Mouse (Mus musculus) liver, embryonic 11.5 days (tissue): ENCODE measurements around the gene Pfn3. TPM values are rescaled to one million over a fixed set of nuclear protein-coding genes. Genes with fewer than 3 reads are reported as not detected.

ENCODE experiments used
- ATAC-seq: fragments of 200-750 bp; cut with Nextera tagmentation; replicated peaks from 2 replicates; pipeline ENCODE4 v1.8.0; 2017; ENCODE audit warnings: moderate number of reproducible peaks, mild to moderate bottlenecking, moderate TSS enrichment, moderate library complexity; ENCODE audit not compliant: low FRiP score
- DNase-seq: peaks from one replicate; pipeline ENCODE4 v3.0.0-alpha.2; 2017; ENCODE audit warnings: low spot score
- H3K27ac ChIP-seq: fragments of 300-500 bp; sonication (generic); 2 replicates; pipeline ENCODE4 v1.5.1; 2014; ENCODE audit warnings: mild to moderate bottlenecking, low read depth, low read length, control low read depth
- H3K27me3 ChIP-seq: fragments of 300-500 bp; sonication (generic); replicated peaks from 2 replicates; pipeline ENCODE4 v1.6.1; 2014; ENCODE audit warnings: low read length, mixed read lengths; ENCODE audit not compliant: control insufficient read depth, insufficient read depth
- H3K36me3 ChIP-seq: fragments of 300-500 bp; sonication (generic); 2 replicates; pipeline ENCODE4 v1.6.1; 2014; ENCODE audit warnings: mild to moderate bottlenecking, low read length, moderate library complexity, mixed read lengths; ENCODE audit not compliant: control insufficient read depth, insufficient read depth
- H3K4me1 ChIP-seq: fragments of 300-500 bp; sonication (generic); replicated peaks from 2 replicates; pipeline ENCODE4 v1.6.1; 2014; ENCODE audit warnings: low read length, mixed read lengths; ENCODE audit not compliant: control insufficient read depth, insufficient read depth
- H3K4me2 ChIP-seq: fragments of 300-500 bp; sonication (generic); 2 replicates; pipeline ENCODE4 v1.6.1; 2014; ENCODE audit warnings: mild to moderate bottlenecking, control low read depth, moderate library complexity
- H3K4me3 ChIP-seq: fragments of 300-500 bp; sonication (generic); 2 replicates; pipeline ENCODE4 v1.5.1; 2014; ENCODE audit warnings: low read depth, low read length, control low read depth
- H3K9ac ChIP-seq: fragments of 300-500 bp; sonication (generic); 2 replicates; pipeline ENCODE4 v1.6.1; 2014; ENCODE audit warnings: low read depth, low read length, control low read depth
- H3K9me3 ChIP-seq: fragments of 300-500 bp; sonication (generic); 2 replicates; pipeline ENCODE4 v1.6.1; 2016; ENCODE audit warnings: low read length, inconsistent platforms, mixed read lengths; ENCODE audit not compliant: control insufficient read depth
- WGBS: fragments of 180-500 bp; shearing (Covaris S2); extraction: QIAGEN DNeasy Blood & Tissue Kit; methylation state at CpG from one replicate; pipeline ENCODE4 v1.1.7; 2014; 5-methylcytosine and 5-hydroxymethylcytosine counted together
- polyA plus RNA-seq: library from polyadenylated mRNA; unstranded; fragments of >200 nt; fragmentation: Nextera tagmentation; extraction: Ambion mirVana; gene quantifications from 2 replicates; pipeline ENCODE4 v1.2.1, GENCODE M21; 2014

Gene Pfn3
- polyA plus RNA-seq, 1 experiment from 2014 or later: not detected

DNA sequence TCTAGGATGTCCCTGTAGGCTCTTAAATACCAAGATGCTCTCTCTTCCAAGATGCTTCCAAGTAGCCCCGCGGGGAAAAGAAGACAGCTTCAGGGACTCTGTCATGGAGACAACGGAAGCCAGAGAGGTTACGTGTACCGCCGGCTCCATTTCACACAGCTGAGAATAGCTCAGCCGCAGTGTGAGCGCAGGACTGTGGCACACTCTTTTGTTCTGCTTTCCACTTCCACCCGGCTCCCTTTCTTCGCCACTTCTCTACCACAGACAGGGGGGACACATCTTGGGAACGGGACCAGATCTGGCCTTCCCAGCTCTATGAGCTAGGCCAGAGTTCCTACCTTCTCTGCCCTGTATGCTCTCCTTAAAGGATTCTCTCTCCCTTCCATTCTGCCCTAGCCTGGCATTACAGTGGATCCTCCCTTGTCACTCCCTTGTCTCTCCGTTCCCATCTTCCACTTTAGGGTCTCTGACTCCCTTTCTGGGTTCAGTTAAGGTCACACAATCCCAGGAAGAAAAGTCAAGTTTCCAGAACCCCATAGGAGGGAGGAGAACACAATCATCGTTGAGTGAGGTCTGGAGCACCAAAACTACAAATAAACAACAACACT, 9.1 kb downstream of the Pfn3 start:
- Histone ChIP-seq H3K9me3 (no peaks in the 10 kb centered on the region), H3K9ac (no peak overlapping the region), H3K4me3 (no peak overlapping the region), H3K36me3 (no peaks in the 10 kb centered on the region), H3K27ac (no peak overlapping the region), H3K27me3 (peaks cover 44% of the 10 kb centered on the region), H3K4me1 (no peaks in the 10 kb centered on the region), H3K4me2 (no peak overlapping the region)
- ATAC-seq (no peak), DNase-seq (no peak)
- WGBS: 47% methylated on average over 13 of the region's 13 CpGs

DNA sequence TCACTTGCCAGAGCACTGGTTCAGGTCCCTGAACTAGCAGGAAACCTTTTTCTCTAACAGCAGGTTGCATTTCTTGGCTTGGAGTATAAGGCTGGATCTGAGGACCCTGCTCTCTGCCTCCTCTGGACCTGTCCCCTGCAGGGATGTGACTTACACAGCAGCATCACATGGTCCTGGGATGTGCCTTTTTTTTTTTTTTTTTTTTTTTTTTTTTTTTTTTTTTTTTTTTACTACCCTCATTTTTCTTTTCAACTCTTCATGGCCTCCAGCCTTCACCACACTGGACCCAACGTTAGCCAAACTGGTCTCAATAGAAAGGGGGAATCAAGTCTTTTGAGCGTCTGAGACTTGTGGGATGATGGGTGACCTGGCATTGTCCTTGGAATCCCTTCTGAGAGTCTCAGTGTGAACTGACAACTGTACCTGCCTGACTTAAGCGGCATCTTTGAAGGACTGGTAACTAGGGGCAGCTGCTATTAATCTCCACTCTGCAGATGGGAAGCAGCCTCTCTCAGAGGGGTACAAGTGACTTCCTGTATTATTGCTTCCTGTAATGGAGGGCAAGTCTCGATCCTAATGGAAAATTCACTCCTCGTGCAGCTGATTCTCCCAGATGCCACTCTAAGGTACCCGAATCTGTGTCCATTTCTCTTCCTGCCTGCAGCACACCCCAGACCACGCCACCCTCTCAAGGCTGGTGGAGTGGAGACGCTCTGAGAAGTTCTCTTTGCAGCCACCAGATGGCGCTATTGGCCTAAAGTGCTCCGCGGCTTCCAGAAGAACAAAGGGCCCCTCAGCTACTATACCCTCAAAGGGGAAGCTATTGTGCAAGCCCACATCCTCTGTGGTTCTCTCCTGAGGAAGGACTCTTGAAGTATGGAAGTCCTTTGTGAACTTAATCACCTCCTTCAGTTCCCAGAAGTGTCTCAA, 9.9 kb downstream of the Pfn3 start:
- Histone ChIP-seq H3K36me3 (no peaks in the 10 kb centered on the region), H3K9me3 (no peaks in the 10 kb centered on the region), H3K27ac (no peak overlapping the region), H3K4me2 (no peak overlapping the region), H3K9ac (no peak overlapping the region), H3K4me3 (no peak overlapping the region), H3K27me3 (peaks cover 49% of the 10 kb centered on the region), H3K4me1 (no peaks in the 10 kb centered on the region)
- 11% methylated on average over 11 of the region's 11 CpGs for WGBS
- DNase-seq (peak; percentile 77), ATAC-seq (peak; percentile 68)

DNA sequence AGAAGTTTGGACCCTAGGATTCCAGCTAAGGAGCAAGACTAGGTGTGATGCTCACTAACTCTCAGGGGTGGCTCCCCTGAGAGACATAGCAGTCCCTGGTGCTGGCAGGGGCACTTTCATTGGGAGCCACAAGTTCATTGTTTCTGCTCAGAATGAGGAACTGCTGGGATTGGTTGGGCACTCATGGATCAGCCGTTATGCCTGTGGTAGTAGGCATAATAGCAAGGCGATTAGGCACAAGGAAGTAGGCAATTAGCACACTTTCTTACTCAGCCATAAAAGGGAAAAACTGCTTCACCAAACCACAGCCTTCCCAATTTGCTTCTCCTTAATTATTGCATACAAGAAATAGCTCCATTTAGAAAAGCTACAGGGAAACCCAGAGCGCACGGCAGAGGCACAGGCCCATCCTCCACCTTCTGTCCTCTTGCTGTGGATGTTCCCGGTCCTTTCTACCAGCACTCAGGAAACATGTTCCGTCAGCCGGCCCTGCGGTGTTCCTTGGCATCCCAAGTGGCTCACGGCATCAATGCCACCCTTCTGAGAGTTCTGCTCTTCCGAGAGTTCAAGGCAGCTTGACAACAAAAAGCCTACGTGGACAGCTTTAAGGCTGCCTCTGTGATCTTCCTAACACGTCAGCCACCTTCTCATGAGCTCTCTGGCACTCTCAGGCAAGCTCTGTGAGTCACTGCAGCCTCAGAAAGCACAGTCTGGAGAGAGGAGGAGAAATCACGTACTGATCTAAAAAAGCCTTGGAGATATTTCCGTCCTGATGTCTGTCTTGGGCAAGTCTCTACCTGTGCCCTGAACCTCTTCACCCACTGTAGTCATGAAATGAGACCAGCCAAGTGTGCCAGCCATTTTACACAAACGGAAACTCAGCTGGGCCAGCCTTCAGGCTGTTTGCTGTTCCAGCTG, 10.8 kb downstream of the Pfn3 start:
- H3K9ac ChIP-seq: no peak overlapping the region
- H3K4me3 ChIP-seq: no peak overlapping the region
- 63% methylated on average over 15 of the region's 15 CpGs for WGBS
- no peak for ATAC-seq
- no peaks in the 10 kb centered on the region for H3K9me3 ChIP-seq
- no peaks in the 10 kb centered on the region for H3K4me1 ChIP-seq
- no peak overlapping the region for H3K27ac ChIP-seq
- peaks cover 46% of the 10 kb centered on the region for H3K27me3 ChIP-seq
- DNase-seq: no peak
- H3K4me2 ChIP-seq: no peak overlapping the region
- no peaks in the 10 kb centered on the region for H3K36me3 ChIP-seq

DNA sequence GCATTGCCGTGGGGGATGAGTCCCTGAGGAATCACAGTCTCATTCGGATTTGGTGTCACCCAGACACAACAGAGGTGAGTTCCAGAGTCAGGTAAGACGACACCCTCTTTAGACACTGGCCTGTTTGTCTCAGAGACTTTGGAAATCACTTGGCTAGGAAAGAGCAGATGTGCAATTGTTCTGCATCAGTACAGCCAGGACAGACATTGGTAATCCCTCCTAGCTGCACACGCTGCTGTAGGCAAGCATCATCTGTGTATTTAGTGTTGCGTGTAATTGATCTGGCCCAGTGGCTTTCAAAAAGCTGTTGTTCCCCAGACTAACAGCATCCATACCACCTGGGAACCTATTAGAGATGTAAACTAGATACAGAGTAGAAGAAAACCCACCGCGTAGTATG, 11.8 kb downstream of the Pfn3 start:
- H3K4me1 ChIP-seq: no peaks in the 10 kb centered on the region
- DNase-seq: no peak
- no peak for ATAC-seq
- H3K27ac ChIP-seq: no peak overlapping the region
- H3K9ac ChIP-seq: no peak overlapping the region
- H3K36me3 ChIP-seq: no peaks in the 10 kb centered on the region
- H3K9me3 ChIP-seq: no peaks in the 10 kb centered on the region
- no peak overlapping the region for H3K4me2 ChIP-seq
- peaks cover 37% of the 10 kb centered on the region for H3K27me3 ChIP-seq
- no peak overlapping the region for H3K4me3 ChIP-seq
- WGBS: 78% methylated on average over 7 of the region's 7 CpGs

DNA sequence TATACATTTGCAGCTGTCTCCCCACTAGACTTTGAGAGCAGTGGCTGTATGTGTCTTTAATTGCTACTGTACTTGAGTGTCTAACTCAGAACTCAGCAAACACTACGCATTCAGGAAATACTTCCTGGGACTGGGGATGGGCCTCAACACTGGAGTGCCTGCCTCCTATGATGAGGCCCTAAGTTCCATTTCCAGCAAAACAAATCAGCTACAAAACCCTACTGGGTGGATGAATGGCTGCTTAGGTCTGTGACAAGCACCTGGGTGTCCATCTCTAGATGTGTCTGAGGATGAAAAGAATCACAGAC, 15.0 kb downstream of the Pfn3 start:
- no peak overlapping the region for H3K4me2 ChIP-seq
- DNase-seq (no peak), ATAC-seq (no peak)
- H3K27me3 ChIP-seq: peaks cover 27% of the 10 kb centered on the region
- WGBS: 79% methylated on average over 1 of the region's 1 CpGs
- H3K27ac ChIP-seq: no peak overlapping the region
- H3K9ac ChIP-seq: no peak overlapping the region
- H3K36me3 ChIP-seq: no peaks in the 10 kb centered on the region
- H3K4me1 ChIP-seq: no peaks in the 10 kb centered on the region
- H3K9me3 ChIP-seq: no peaks in the 10 kb centered on the region
- no peak overlapping the region for H3K4me3 ChIP-seq

DNA sequence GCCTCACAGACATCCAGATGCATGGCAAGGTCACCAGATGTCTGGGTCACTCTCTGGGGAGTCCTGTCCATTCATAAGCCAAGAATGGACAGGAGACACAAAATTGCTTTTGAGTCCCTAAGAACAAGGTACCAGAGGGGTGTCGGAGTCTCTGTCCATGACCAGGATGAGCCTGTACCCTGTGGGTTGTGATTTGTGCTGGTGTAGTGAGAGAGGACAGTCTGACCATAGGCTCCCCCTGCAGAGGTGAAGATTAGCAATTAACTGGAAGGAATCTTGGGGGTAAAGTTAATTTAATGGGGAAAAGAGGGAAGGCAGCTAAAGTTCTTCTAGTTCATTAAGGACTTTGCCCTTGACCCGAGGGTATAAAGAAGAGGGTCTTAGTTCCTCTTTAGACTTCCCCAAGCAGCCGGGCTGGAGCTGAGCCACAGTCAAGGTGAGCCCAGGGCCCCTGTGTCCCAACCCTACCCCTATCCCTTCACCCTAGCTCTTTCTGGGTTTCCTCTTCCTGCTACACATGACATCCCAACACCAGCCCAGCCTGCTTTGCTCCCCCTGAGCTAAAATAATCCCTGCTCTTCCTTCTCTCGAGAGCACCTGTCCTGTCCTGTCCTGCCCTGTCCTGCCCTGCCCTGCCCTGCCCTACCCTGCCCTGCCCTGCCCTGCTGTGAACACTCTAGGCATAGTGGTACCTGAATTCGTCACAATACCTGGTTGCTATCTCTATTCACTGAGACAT, 15.6 kb downstream of the Pfn3 start:
- H3K4me3 ChIP-seq: no peak overlapping the region
- no peaks in the 10 kb centered on the region for H3K9me3 ChIP-seq
- ATAC-seq: no peak
- no peak overlapping the region for H3K27ac ChIP-seq
- WGBS: 53% methylated on average over 5 of the region's 5 CpGs
- no peak overlapping the region for H3K9ac ChIP-seq
- DNase-seq: no peak
- H3K4me1 ChIP-seq: no peaks in the 10 kb centered on the region
- no peak overlapping the region for H3K4me2 ChIP-seq
- peaks cover 24% of the 10 kb centered on the region for H3K27me3 ChIP-seq
- no peaks in the 10 kb centered on the region for H3K36me3 ChIP-seq

DNA sequence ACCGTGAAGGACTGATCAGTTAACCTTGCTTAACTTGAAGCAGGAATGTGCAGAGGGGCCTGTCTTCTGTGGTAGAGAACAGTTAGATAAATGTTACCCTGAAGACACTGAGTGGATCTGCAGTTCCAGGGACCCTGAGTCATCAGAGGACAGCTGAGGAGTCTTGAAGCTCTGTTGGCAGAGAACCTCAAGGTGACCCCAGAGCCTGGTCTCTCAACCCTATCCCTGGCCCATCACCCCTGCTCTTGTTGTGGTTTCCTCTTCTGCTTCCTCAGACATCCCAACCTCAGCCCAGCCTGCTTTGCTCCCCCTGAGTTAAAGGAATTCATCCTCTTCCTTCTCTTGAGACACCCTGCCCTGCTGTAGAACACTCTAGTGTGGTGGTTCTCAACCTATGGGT, 16.9 kb downstream of the Pfn3 start, which contains the start of gene Slc34a1:
Slc34a1 (plus strand) TSS at position 100 of the 400 bp plus-strand sequence.
- no peak within 1 kb of the TSS for H3K4me2 ChIP-seq
- H3K27ac ChIP-seq: no peak within 1 kb of the TSS
- H3K4me3 ChIP-seq: no peak within 1 kb of the TSS
- 53% methylated on average over 1 of the region's 1 CpGs for WGBS
- H3K9me3 ChIP-seq: no peaks in the 10 kb centered on the region
- DNase-seq (no peak), ATAC-seq (no peak)
- H3K9ac ChIP-seq: no peak within 1 kb of the TSS
- H3K4me1 ChIP-seq: no peaks in the 10 kb centered on the region
- H3K36me3 ChIP-seq: no peaks in the 10 kb centered on the region
- peaks cover 15% of the 10 kb centered on the region for H3K27me3 ChIP-seq

DNA sequence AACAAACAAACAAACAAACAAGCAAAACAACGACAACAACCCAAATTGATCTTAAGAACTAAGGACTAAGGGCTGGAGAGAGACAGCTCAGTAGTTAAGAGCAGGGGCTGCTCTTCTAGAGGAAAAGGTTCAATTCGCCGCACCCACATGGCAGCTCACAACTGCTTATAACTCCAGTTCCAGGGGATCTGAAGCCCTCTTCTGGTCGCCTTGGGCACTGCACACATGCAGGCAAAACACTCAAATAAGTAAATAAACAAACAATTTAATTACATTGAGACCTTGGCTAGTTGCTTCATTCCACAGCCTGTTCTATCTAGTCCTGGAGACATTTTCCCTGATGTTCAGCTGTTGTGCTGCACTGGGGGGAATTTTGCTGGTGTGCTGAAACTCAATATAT, 22.1 kb downstream of the Pfn3 start:
- Histone ChIP-seq H3K27me3 (peaks cover 4% of the 10 kb centered on the region; the same call in 1 of the 2 replicates), H3K36me3 (no peaks in the 10 kb centered on the region), H3K4me2 (no peak overlapping the region), H3K27ac (no peak overlapping the region), H3K4me1 (no peaks in the 10 kb centered on the region; the same call in 1 of the 2 replicates), H3K9ac (no peak overlapping the region), H3K9me3 (no peaks in the 10 kb centered on the region), H3K4me3 (no peak overlapping the region)
- 66% methylated on average over 4 of the region's 4 CpGs for WGBS
- ATAC-seq: no peak
- DNase-seq: no peak
